15 mouse cellular contexts compared by ENCODE assay signal in the genomic region with DNA sequence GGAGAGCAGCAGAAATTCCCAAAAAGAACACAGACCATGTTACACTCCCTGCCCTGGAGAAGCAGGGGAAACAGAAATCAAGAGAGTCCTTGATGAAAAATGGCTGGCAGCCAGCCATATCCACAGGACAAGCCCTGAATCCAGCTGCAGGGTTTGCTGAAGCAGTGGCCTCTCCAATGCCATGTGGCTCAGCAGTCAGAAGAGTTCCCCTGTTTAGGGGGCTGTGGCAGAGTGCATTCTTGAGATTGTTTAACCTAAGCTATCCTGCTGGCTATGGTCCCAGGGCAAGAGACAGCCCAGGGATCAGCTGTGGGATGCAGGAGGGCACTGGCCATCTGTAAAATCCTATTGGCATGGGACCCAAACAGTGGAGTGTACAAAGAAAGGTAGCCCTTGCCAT. TPM values are rescaled to one million over a fixed set of nuclear protein-coding genes. Genes with fewer than 3 reads are reported as not detected.
DNase-seq lines count a peak whose midpoint lies in the region; ATAC-seq and TF ChIP-seq lines count a peak whose summit lies in the region.
"Had no signal": no experiment of that assay in that cellular context is flagged by ENCODE, and none has a peak within 500 bp of the region (broad histone marks: within the 10 kb centered on the region; RNA-seq: fewer than 3 reads in every experiment).

No protein-coding gene starts in this region.

- in situ Hi-C loops in Patski (cut with MboI; ENCODE audit: low pct_unique_long_range_greater_than_20kb): no loop called here

- H3K36me3 ChIP-seq in embryonic facial prominence, embryonic 14.5 days (ENCODE audit: control insufficient read depth, insufficient read depth, low read length): peaks cover 31% of the 10 kb centered on the region
- H3K36me3 ChIP-seq in embryonic facial prominence, embryonic 10.5 days (replicated peaks): peaks cover 26% of the 10 kb centered on the region
- H3K36me3 ChIP-seq in kidney, postnatal 0 days (ENCODE audit: insufficient read depth, low read length): peaks cover 23% of the 10 kb centered on the region; the same call in 1 of the 2 replicates
- peaks cover 40% of the 10 kb centered on the region for H3K36me3 ChIP-seq in kidney, embryonic 15.5 days
- H3K36me3 ChIP-seq in intestine, postnatal 0 days (ENCODE audit: control insufficient read depth, insufficient read depth): peaks cover 17% of the 10 kb centered on the region

- no peak overlapping the region for H3K9ac ChIP-seq in embryonic facial prominence, embryonic 14.5 days (ENCODE audit: low read depth, low read length)
- H3K9ac ChIP-seq in kidney, postnatal 0 days (ENCODE audit: low read depth, low read length): no peak overlapping the region
- no peak overlapping the region for H3K9ac ChIP-seq in kidney, embryonic 15.5 days
- H3K9ac ChIP-seq in intestine, postnatal 0 days (ENCODE audit: low read depth, low read length): no peak overlapping the region
- H3K9ac ChIP-seq: embryonic facial prominence, embryonic 12.5 days; hindbrain, embryonic 14.5 days; liver, embryonic 13.5 days; neural tube, embryonic 12.5 days had no signal

- POLR2A ChIA-PET in Patski (lab: Charles Lee): no interaction called here

- peak; percentile 45 for DNase-seq in embryonic facial prominence, embryonic 14.5 days (ENCODE audit: low spot score)
- DNase-seq in embryonic facial prominence, embryonic 10.5 days (ENCODE audit: low spot score): no peak
- DNase-seq in kidney, postnatal 0 days (ENCODE audit: low spot score): peak; percentile 5
- DNase-seq in Patski (ENCODE audit: low read depth, low spot score): no peak
- DNase-seq in thymus, postnatal 14 days: no peak
- no peak for DNase-seq in spleen, postnatal 4 days (ENCODE audit: low spot score in 2 of 2)
- DNase-seq: cerebellum, adult 11 months; liver, embryonic 13.5 days; spleen, adult 18-20 months had no signal

- H3K27ac ChIP-seq in embryonic facial prominence, embryonic 14.5 days (replicated peaks; ENCODE audit: low read depth, low read length): no peak overlapping the region
- H3K27ac ChIP-seq in embryonic facial prominence, embryonic 10.5 days (replicated peaks): no peak overlapping the region
- no peak overlapping the region for H3K27ac ChIP-seq in kidney, postnatal 0 days
- no peak overlapping the region for H3K27ac ChIP-seq in kidney, embryonic 15.5 days
- H3K27ac ChIP-seq in intestine, postnatal 0 days (ENCODE audit: low read depth, low read length): no peak overlapping the region
- H3K27ac ChIP-seq: embryonic facial prominence, embryonic 12.5 days; hindbrain, embryonic 14.5 days; liver, embryonic 13.5 days; midbrain, embryonic 10.5 days; neural tube, embryonic 12.5 days had no signal

- H3K27me3 ChIP-seq in embryonic facial prominence, embryonic 14.5 days (replicated peaks; ENCODE audit: control insufficient read depth, insufficient read depth, low read length): no peaks in the 10 kb centered on the region
- no peaks in the 10 kb centered on the region for H3K27me3 ChIP-seq in embryonic facial prominence, embryonic 10.5 days (replicated peaks; ENCODE audit: low read depth, poor library complexity, severe bottlenecking)
- no peaks in the 10 kb centered on the region for H3K27me3 ChIP-seq in kidney, postnatal 0 days (ENCODE audit: insufficient read depth, low read length)
- no peaks in the 10 kb centered on the region for H3K27me3 ChIP-seq in kidney, embryonic 15.5 days
- H3K27me3 ChIP-seq in Patski: no peaks in the 10 kb centered on the region
- H3K27me3 ChIP-seq in intestine, postnatal 0 days (replicated peaks; ENCODE audit: control insufficient read depth, insufficient read depth, low read length): no peaks in the 10 kb centered on the region
- H3K27me3 ChIP-seq: embryonic facial prominence, embryonic 12.5 days; liver, embryonic 13.5 days; neural tube, embryonic 12.5 days had no signal

- no peak overlapping the region for H3K4me3 ChIP-seq in embryonic facial prominence, embryonic 14.5 days (ENCODE audit: low read depth, low read length)
- no peak overlapping the region for H3K4me3 ChIP-seq in embryonic facial prominence, embryonic 10.5 days
- H3K4me3 ChIP-seq in kidney, postnatal 0 days (replicated peaks; ENCODE audit: low read depth, low read length): no peak overlapping the region
- H3K4me3 ChIP-seq in kidney, embryonic 15.5 days (replicated peaks): no peak overlapping the region
- no peak overlapping the region for H3K4me3 ChIP-seq in intestine, postnatal 0 days (ENCODE audit: low read depth, low read length)
- H3K4me3 ChIP-seq: embryonic facial prominence, embryonic 12.5 days; liver, embryonic 13.5 days; midbrain, embryonic 10.5 days; neural tube, embryonic 12.5 days had no signal

- no peaks in the 10 kb centered on the region for H3K9me3 ChIP-seq in embryonic facial prominence, embryonic 14.5 days (ENCODE audit: control insufficient read depth, low read length)
- H3K9me3 ChIP-seq in embryonic facial prominence, embryonic 10.5 days: no peaks in the 10 kb centered on the region
- no peaks in the 10 kb centered on the region for H3K9me3 ChIP-seq in kidney, postnatal 0 days (replicated peaks; ENCODE audit: low read length)
- H3K9me3 ChIP-seq in kidney, embryonic 15.5 days (replicated peaks): no peaks in the 10 kb centered on the region
- H3K9me3 ChIP-seq in intestine, postnatal 0 days (ENCODE audit: control insufficient read depth): no peaks in the 10 kb centered on the region
- H3K9me3 ChIP-seq: embryonic facial prominence, embryonic 12.5 days; liver, embryonic 13.5 days; midbrain, embryonic 10.5 days; neural tube, embryonic 12.5 days had no signal

- ATAC-seq in embryonic facial prominence, embryonic 14.5 days (ENCODE audit: low read depth): peak; percentile 37; the same call in 1 of the 2 replicates
- ATAC-seq in kidney, postnatal 0 days (replicated peaks; ENCODE audit: low FRiP score, low read depth): no peak
- ATAC-seq in kidney, embryonic 15.5 days (replicated peaks; ENCODE audit: low FRiP score): no peak
- peak; percentile 35 for ATAC-seq in Patski
- peak; percentile 19; the same call in 1 of the 2 replicates for ATAC-seq in intestine, postnatal 0 days

- H3K4me2 ChIP-seq in embryonic facial prominence, embryonic 14.5 days (ENCODE audit: low read depth, low read length): no peak overlapping the region
- no peak overlapping the region for H3K4me2 ChIP-seq in kidney, postnatal 0 days (ENCODE audit: low read length)
- no peak overlapping the region for H3K4me2 ChIP-seq in kidney, embryonic 15.5 days
- H3K4me2 ChIP-seq in intestine, postnatal 0 days (replicated peaks; ENCODE audit: low read depth): no peak overlapping the region
- H3K4me2 ChIP-seq: embryonic facial prominence, embryonic 12.5 days; hindbrain, embryonic 14.5 days; liver, embryonic 13.5 days; neural tube, embryonic 12.5 days had no signal

- no peaks in the 10 kb centered on the region; the same call in 1 of the 2 replicates for H3K4me1 ChIP-seq in embryonic facial prominence, embryonic 14.5 days (ENCODE audit: control insufficient read depth, insufficient read depth, low read length)
- 0 out of 2 replicates have a peak, but pooled peaks cover 6% of the 10 kb centered on the region for H3K4me1 ChIP-seq in embryonic facial prominence, embryonic 10.5 days
- H3K4me1 ChIP-seq in kidney, postnatal 0 days (replicated peaks; ENCODE audit: insufficient read depth, low read length): no peaks in the 10 kb centered on the region
- H3K4me1 ChIP-seq in kidney, embryonic 15.5 days: peaks cover 3% of the 10 kb centered on the region; the same call in 1 of the 2 replicates
- H3K4me1 ChIP-seq in intestine, postnatal 0 days (replicated peaks; ENCODE audit: control insufficient read depth, insufficient read depth, low read length): no peaks in the 10 kb centered on the region
- H3K4me1 ChIP-seq: embryonic facial prominence, embryonic 12.5 days; midbrain, embryonic 10.5 days; neural tube, embryonic 12.5 days had no signal

- CTCF ChIA-PET in Patski (lab: Charles Lee): interaction anchor here (1.2 kb wide), 1 partner anchor 12 kb away, joined by 4 read pairs; no protein-coding TSS in a partner anchor

- no peak for TF ChIP-seq CTCF in kidney, postnatal 0 days (IDR thresholded peaks at IDR 0.05; ENCODE audit: low read depth)
- TF ChIP-seq CTCF in Patski (IDR thresholded peaks at IDR 0.05): no peak
- no peak for TF ChIP-seq CTCF in intestine, postnatal 0 days (IDR thresholded peaks at IDR 0.05; ENCODE audit: low read depth)

RNA-seq across cellular contexts. Expression of gene Rbbp5, which starts 8.2 kb away (rescaled TPM):
- polyA plus RNA-seq in embryonic facial prominence, embryonic 14.5 days (2014; fragmentation: Nextera tagmentation; extraction: Ambion mirVana): 37.8 and 42.0 TPM in 2 replicates
- 61.9 and 66.2 TPM in 2 replicates for polyA plus RNA-seq in embryonic facial prominence, embryonic 10.5 days (2016; fragmentation: Nextera tagmentation; extraction: Ambion mirVana)
- 29.7 and 30.1 TPM in 2 replicates for polyA plus RNA-seq in kidney, postnatal 0 days (2015; fragmentation: Nextera tagmentation; extraction: Ambion mirVana)
- polyA plus RNA-seq in kidney, embryonic 15.5 days (2015; fragmentation: Nextera tagmentation; extraction: Ambion mirVana): 48.1 and 49.7 TPM in 2 replicates
- polyA plus RNA-seq in Patski (2021): 41.0 TPM
- polyA plus RNA-seq in intestine, postnatal 0 days (2015; fragmentation: Nextera tagmentation; extraction: Ambion mirVana): 14.5 and 16.6 TPM in 2 replicates

RNA-seq across cellular contexts. Expression of gene Tmem81, which starts 37.1 kb away (rescaled TPM):
- polyA plus RNA-seq in embryonic facial prominence, embryonic 14.5 days (2014; fragmentation: Nextera tagmentation; extraction: Ambion mirVana): 1.8 TPM in 2 replicates
- 1.8 and 2.1 TPM in 2 replicates for polyA plus RNA-seq in embryonic facial prominence, embryonic 10.5 days (2016; fragmentation: Nextera tagmentation; extraction: Ambion mirVana)
- 0.99 and 1.3 TPM in 2 replicates for polyA plus RNA-seq in kidney, postnatal 0 days (2015; fragmentation: Nextera tagmentation; extraction: Ambion mirVana)
- polyA plus RNA-seq in kidney, embryonic 15.5 days (2015; fragmentation: Nextera tagmentation; extraction: Ambion mirVana): 1.5 and 1.6 TPM in 2 replicates
- polyA plus RNA-seq in Patski (2021): 7.7 TPM
- polyA plus RNA-seq in intestine, postnatal 0 days (2015; fragmentation: Nextera tagmentation; extraction: Ambion mirVana): 2.9 and 3.1 TPM in 2 replicates

RNA-seq across cellular contexts. Expression of gene Dstyk, which starts 51.6 kb away (rescaled TPM):
- polyA plus RNA-seq in embryonic facial prominence, embryonic 14.5 days (2014; fragmentation: Nextera tagmentation; extraction: Ambion mirVana): 15.6 and 16.1 TPM in 2 replicates
- polyA plus RNA-seq in embryonic facial prominence, embryonic 10.5 days (2016; fragmentation: Nextera tagmentation; extraction: Ambion mirVana): 13.2 and 13.5 TPM in 2 replicates
- polyA plus RNA-seq in kidney, postnatal 0 days (2015; fragmentation: Nextera tagmentation; extraction: Ambion mirVana): 12.5 and 13.9 TPM in 2 replicates
- polyA plus RNA-seq in kidney, embryonic 15.5 days (2015; fragmentation: Nextera tagmentation; extraction: Ambion mirVana): 15.2 and 15.5 TPM in 2 replicates
- polyA plus RNA-seq in Patski (2021): 26.8 TPM
- 3.7 and 3.8 TPM in 2 replicates for polyA plus RNA-seq in intestine, postnatal 0 days (2015; fragmentation: Nextera tagmentation; extraction: Ambion mirVana)

Comparison
In these comparisons a context has a peak if more than half of its experiments do, and no peak if none do; other contexts are left out.
1. DNase-seq: peak in embryonic facial prominence, embryonic 14.5 days (single experiment) and kidney, postnatal 0 days (single experiment); none in embryonic facial prominence, embryonic 10.5 days (single experiment), Patski (single experiment), thymus, postnatal 14 days (single experiment) and spleen, postnatal 4 days (0 of 2).
2. ATAC-seq: peak in embryonic facial prominence, embryonic 14.5 days (single experiment), Patski (single experiment) and intestine, postnatal 0 days (single experiment); none in kidney, postnatal 0 days (single experiment) and kidney, embryonic 15.5 days (single experiment).